Mouse (Mus musculus) heart, postnatal 0 days (tissue): ENCODE measurements at regions not wholly inside any gene's neighbourhood (a gene's known extent, or its start where the extent isn't known, plus 50 kb on each side); places are given as distances from the start of the nearest gene placed in this dataset.

Experiments
- CTCF ChIP-seq: IDR thresholded peaks from 2 replicates; pipeline ENCODE4 v1.5.1; 2016; ENCODE audit warnings: antibody characterized with exemption, control low read depth, low read depth
- EP300 ChIP-seq: IDR thresholded peaks from 2 replicates; pipeline ENCODE4 v1.6.1; 2016; ENCODE audit warnings: antibody characterized with exemption, low read depth

GRCm38 (mm10) chr2:117980856-117981255 lies 130.8 kb upstream of the Thbs1 start:
- TF ChIP-seq CTCF (no peak), EP300 (no peak)
